Mouse (Mus musculus): Measurements from ENCODE around the gene Gab3. TPM values are rescaled to one million over a fixed set of nuclear protein-coding genes. Genes with fewer than 3 reads are reported as not detected.
"Not testable (repeated sequence)": the region's sequence is repeated elsewhere in the genome, so short reads cannot be mapped to it uniquely, and the experiment has no call there.

The Gab3 gene
- total RNA-seq, 4 experiments from 2014 or later, result 1.8 to 4.1 (median 2.6) TPM

- no peak for DNase-seq (ENCODE audit: low spot score in 2 of 2)
These were observed 50.1 kb downstream of the Gab3 start for GRCm38 (mm10) chrX:75035162-75035561.

DNA sequence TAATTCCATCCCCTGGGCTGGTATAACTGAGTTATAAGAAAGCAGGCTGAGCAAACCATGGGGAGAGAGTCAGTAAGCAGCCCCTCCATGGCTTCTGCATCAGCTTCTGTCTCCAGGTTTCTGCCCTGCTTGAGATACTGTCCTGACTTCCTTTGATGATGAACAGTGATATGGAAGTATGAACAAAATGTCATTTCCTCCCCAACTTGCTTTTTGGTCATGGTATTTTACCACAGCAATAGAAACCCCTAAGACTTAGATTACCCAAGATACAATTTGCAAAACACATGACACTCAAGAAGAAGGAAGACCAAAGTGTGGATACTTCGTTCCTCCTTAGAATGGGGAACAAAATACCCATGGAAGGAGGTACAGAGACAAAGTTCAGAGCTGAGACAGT lies 51.2 kb downstream of the Gab3 start:
- not testable (repeated sequence) for DNase-seq (ENCODE audit: low spot score in 2 of 2)

DNA sequence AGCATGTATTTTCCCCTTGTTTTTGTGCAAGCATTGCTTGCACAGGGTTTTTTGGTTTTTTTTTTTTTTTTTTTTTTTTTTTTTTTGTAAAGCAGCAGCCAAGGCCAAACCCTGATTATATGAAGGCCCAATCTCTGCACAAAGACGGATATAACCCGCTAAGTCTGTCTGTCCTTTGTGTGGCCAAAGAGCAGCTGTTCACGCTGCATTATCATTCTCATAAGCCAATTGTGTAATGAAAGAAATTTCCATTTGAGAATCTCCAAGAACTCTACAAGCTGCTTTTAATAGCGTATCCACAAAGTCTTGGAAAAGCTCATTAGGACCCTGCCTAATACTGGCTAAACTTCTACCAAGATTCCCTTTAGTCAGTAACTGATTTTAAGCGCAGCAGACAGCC lies 101.5 kb downstream of the Gab3 start:
- DNase-seq (ENCODE audit: low spot score in 2 of 2), result no peak

DNA sequence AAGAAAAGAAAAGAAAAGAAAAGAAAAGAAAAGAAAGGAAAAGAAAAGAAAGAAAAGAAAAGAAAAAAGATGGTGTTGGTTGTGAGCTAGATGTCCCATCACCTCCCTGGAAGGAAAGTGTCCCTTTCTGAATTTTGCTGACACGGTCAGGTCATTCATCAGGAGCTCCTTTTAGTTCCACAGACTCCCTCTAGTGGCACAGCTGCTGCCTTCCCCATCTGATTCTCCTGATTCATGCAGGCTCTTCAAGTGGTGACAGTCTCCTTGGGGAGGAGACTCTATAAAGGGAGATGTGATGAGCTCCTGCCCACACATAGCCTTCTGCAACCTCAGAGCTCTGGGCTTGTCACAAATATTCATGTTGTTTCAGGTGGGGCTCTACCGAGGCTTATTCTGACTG lies 122.4 kb downstream of the Gab3 start:
- peak in 1 of 2 experiments; percentile 22 for DNase-seq (ENCODE audit: low spot score in 2 of 2)

- not testable (repeated sequence) for DNase-seq (ENCODE audit: low spot score in 2 of 2)
These were observed 126.1 kb downstream of the Gab3 start for GRCm38 (mm10) chrX:74959161-74959560.

Other genes starting within 250 kb of the Gab3 start
- gene Gm5936, start 248.3 kb downstream of the Gab3 start, total RNA-seq (2022), result under 1 TPM in 1 of 4 experiments, not detected in 3; 0.15 TPM
- gene Dkc1, start 10.4 kb upstream of the Gab3 start, total RNA-seq (2022), result 10 to 100 TPM; 31.7 to 54.2 (median 38.0) TPM
- 10 to 100 TPM; 37.3 to 40.7 (median 39.5) TPM for gene Mpp1, start 45.6 kb upstream of the Gab3 start, total RNA-seq (2022)
- not detected for gene Smim9, start 78.3 kb upstream of the Gab3 start, total RNA-seq (2022)

Data from left cerebral cortex, adult 8-10 months (tissue).